Mouse (Mus musculus): ENCODE data around the gene Zdhhc16. TPM values are rescaled to one million over a fixed set of nuclear protein-coding genes. Genes with fewer than 3 reads are reported as not detected.

Zdhhc16 gene
- polyA plus RNA-seq, 1 experiment from 2014 or later: 70.7 TPM

GRCm38 (mm10) chr19:41992971-41993370 lies 59.7 kb downstream of the Zdhhc16 start:
- no peak overlapping the region for H3K9ac ChIP-seq (ENCODE audit: low read length)
- no peaks in the 10 kb centered on the region for H3K9me3 ChIP-seq (ENCODE audit: control insufficient read depth, low read length)
- no peaks in the 10 kb centered on the region for H3K4me1 ChIP-seq (replicated peaks; ENCODE audit: control insufficient read depth, insufficient read depth, low read length)
- no peak for DNase-seq (ENCODE audit: low spot score)
- no peak overlapping the region for H3K27ac ChIP-seq (ENCODE audit: low read depth, low read length)
- no peak overlapping the region for H3K4me2 ChIP-seq (ENCODE audit: low read depth, low read length, severe bottlenecking)
- no peaks in the 10 kb centered on the region for H3K36me3 ChIP-seq (ENCODE audit: control insufficient read depth, insufficient read depth, low read length)
- 84% methylated on average over 2 of the region's 2 CpGs for WGBS
- no peak overlapping the region for H3K4me3 ChIP-seq (ENCODE audit: low read depth, low read length)
- no peaks in the 10 kb centered on the region for H3K27me3 ChIP-seq (ENCODE audit: control insufficient read depth, insufficient read depth, low read length)
- ATAC-seq (replicated peaks; ENCODE audit: low FRiP score): no peak

DNA sequence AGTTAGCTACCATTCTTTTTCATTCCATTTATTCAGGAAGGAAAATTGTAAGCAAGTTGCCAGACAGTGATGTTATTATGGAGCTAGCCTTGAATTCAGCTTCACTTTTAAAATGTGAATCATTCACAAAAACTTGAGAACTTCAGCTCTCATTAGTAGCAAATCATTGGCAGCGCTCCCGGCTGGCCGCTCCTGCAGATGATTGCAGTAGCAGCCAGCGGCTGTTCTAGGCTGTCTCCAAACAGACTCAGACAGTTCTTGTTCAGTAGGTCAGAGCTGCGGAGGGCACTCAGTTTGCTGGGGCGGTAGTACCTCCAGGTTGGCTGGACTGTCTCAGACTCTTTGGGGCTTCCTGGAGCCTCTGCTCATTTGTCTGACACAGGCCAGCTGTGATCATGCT lies 60.2 kb downstream of the Zdhhc16 start:
- ATAC-seq (replicated peaks; ENCODE audit: low FRiP score) (no peak), DNase-seq (ENCODE audit: low spot score) (no peak)
- no peak overlapping the region for H3K27ac ChIP-seq (ENCODE audit: low read depth, low read length)
- no peak overlapping the region for H3K4me3 ChIP-seq (ENCODE audit: low read depth, low read length)
- H3K4me1 ChIP-seq (replicated peaks; ENCODE audit: control insufficient read depth, insufficient read depth, low read length): no peaks in the 10 kb centered on the region
- no peaks in the 10 kb centered on the region for H3K27me3 ChIP-seq (ENCODE audit: control insufficient read depth, insufficient read depth, low read length)
- 89% methylated on average over 6 of the region's 6 CpGs for WGBS
- H3K9me3 ChIP-seq (ENCODE audit: control insufficient read depth, low read length): no peaks in the 10 kb centered on the region
- H3K36me3 ChIP-seq (ENCODE audit: control insufficient read depth, insufficient read depth, low read length): no peaks in the 10 kb centered on the region
- H3K9ac ChIP-seq (ENCODE audit: low read length): no peak overlapping the region
- no peak overlapping the region for H3K4me2 ChIP-seq (ENCODE audit: low read depth, low read length, severe bottlenecking)

Other genes with a start within 250 kb of the Zdhhc16 start
- 4.6 and 5.6 TPM in 2 replicates for gene Slit1, start 189.8 kb upstream of the Zdhhc16 start, polyA plus RNA-seq (2014; fragmentation: Nextera tagmentation; extraction: Ambion mirVana)
- 44.1 and 48.4 TPM in 2 replicates for gene Arhgap19, start 131.4 kb upstream of the Zdhhc16 start, polyA plus RNA-seq (2014; fragmentation: Nextera tagmentation; extraction: Ambion mirVana)
- 12.7 and 13.2 TPM in 2 replicates for gene Frat1, start 103.5 kb upstream of the Zdhhc16 start, polyA plus RNA-seq (2014; fragmentation: Nextera tagmentation; extraction: Ambion mirVana)
- 10.4 and 14.1 TPM in 2 replicates for gene Frat2, start 85.3 kb upstream of the Zdhhc16 start, polyA plus RNA-seq (2014; fragmentation: Nextera tagmentation; extraction: Ambion mirVana)
- gene Rrp12, start 37.3 kb upstream of the Zdhhc16 start, polyA plus RNA-seq (2014; fragmentation: Nextera tagmentation; extraction: Ambion mirVana): 24.3 and 26.1 TPM in 2 replicates
- gene Pgam1, start 21.6 kb upstream of the Zdhhc16 start, polyA plus RNA-seq (2014; fragmentation: Nextera tagmentation; extraction: Ambion mirVana): 901 and 961 TPM in 2 replicates
- gene Exosc1, start 57 bp upstream of the Zdhhc16 start, polyA plus RNA-seq (2014; fragmentation: Nextera tagmentation; extraction: Ambion mirVana): 83.9 and 87.5 TPM in 2 replicates
- gene Mms19, start 47.7 kb downstream of the Zdhhc16 start, polyA plus RNA-seq (2014; fragmentation: Nextera tagmentation; extraction: Ambion mirVana): 38.2 and 39.9 TPM in 2 replicates
- 8.5 and 9.7 TPM in 2 replicates for gene Ubtd1, start 48.3 kb downstream of the Zdhhc16 start, polyA plus RNA-seq (2014; fragmentation: Nextera tagmentation; extraction: Ambion mirVana)
- not detected in 2 replicates for gene Ankrd2, start 102.5 kb downstream of the Zdhhc16 start, polyA plus RNA-seq (2014; fragmentation: Nextera tagmentation; extraction: Ambion mirVana)
- 1.1 and 1.9 TPM in 2 replicates for gene Hoga1, start 112.1 kb downstream of the Zdhhc16 start, polyA plus RNA-seq (2014; fragmentation: Nextera tagmentation; extraction: Ambion mirVana)
- 0.13 TPM in 1 of 2 replicates, not detected in the other for gene 4933411K16Rik, start 118.8 kb downstream of the Zdhhc16 start, polyA plus RNA-seq (2014; fragmentation: Nextera tagmentation; extraction: Ambion mirVana)
- gene Morn4, start 152.9 kb downstream of the Zdhhc16 start, polyA plus RNA-seq (2014; fragmentation: Nextera tagmentation; extraction: Ambion mirVana): 52.9 and 63.1 TPM in 2 replicates
- 29.0 and 30.7 TPM in 2 replicates for gene Pi4k2a, start 157.0 kb downstream of the Zdhhc16 start, polyA plus RNA-seq (2014; fragmentation: Nextera tagmentation; extraction: Ambion mirVana)
- gene Avpi1, start 195.6 kb downstream of the Zdhhc16 start, polyA plus RNA-seq (2014; fragmentation: Nextera tagmentation; extraction: Ambion mirVana): 15.6 and 16.3 TPM in 2 replicates
- gene Marveld1, start 213.9 kb downstream of the Zdhhc16 start, polyA plus RNA-seq (2014; fragmentation: Nextera tagmentation; extraction: Ambion mirVana): 8.7 and 9.7 TPM in 2 replicates
- gene Zfyve27, start 230.5 kb downstream of the Zdhhc16 start, polyA plus RNA-seq (2014; fragmentation: Nextera tagmentation; extraction: Ambion mirVana): 22.4 and 23.1 TPM in 2 replicates